Comparison of ENCODE assay signal across 21 mouse cellular contexts in the genomic region with DNA sequence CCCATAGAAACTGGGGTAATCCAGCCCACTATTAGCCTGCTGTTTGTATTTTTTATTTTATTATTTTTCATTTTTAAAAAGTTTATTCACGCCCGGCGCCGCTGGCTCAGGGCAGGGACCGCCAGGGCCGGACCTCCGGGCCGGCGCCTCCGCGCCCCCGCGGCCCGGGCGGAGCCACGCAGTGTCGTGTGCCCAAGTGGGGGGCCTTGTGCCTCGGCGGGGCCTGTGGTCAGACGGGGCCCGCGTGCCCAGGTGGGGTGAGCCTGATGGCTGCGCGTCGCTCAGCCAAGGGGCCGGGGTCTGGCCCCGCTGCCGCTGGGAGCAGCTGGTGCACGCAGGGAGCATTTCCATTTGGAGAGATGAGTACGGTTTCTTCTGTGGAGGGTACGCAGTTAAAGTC.
DNase-seq lines count a peak whose midpoint lies in the region; ATAC-seq lines count a peak whose summit lies in the region.
"Had no signal": no experiment of that assay in that cellular context is flagged by ENCODE, and none has a peak within 500 bp of the region (broad histone marks: within the 10 kb centered on the region; RNA-seq: fewer than 3 reads in every experiment).

No protein-coding gene starts in this region.

- no peak overlapping the region for H3K4me3 ChIP-seq in hindbrain, embryonic 11.5 days (ENCODE audit: low read depth, low read length)
- no peak overlapping the region for H3K4me3 ChIP-seq in hindbrain, embryonic 13.5 days
- H3K4me3 ChIP-seq in midbrain, embryonic 12.5 days = no peak overlapping the region
- H3K4me3 ChIP-seq in midbrain, embryonic 11.5 days (ENCODE audit: low read depth, low read length) = no peak overlapping the region
- H3K4me3 ChIP-seq: embryonic facial prominence, embryonic 13.5 days; heart, adult 2 months; heart, embryonic 15.5 days; hindbrain, embryonic 15.5 days had no signal

- no peaks in the 10 kb centered on the region for H3K27me3 ChIP-seq in hindbrain, embryonic 11.5 days (ENCODE audit: control insufficient read depth, insufficient read depth, low read length)
- H3K27me3 ChIP-seq in hindbrain, embryonic 13.5 days = no peaks in the 10 kb centered on the region
- no peaks in the 10 kb centered on the region for H3K27me3 ChIP-seq in midbrain, embryonic 12.5 days
- no peaks in the 10 kb centered on the region for H3K27me3 ChIP-seq in midbrain, embryonic 11.5 days (ENCODE audit: control insufficient read depth, insufficient read depth, low read length)
- H3K27me3 ChIP-seq: embryonic facial prominence, embryonic 13.5 days; heart, embryonic 15.5 days; hindbrain, embryonic 15.5 days; Patski had no signal

- ATAC-seq in hindbrain, embryonic 11.5 days (ENCODE audit: low FRiP score) = 0 out of 2 replicates have a peak, but pooled peaks have one; percentile 22
- no peak for ATAC-seq in hindbrain, embryonic 13.5 days (ENCODE audit: low FRiP score)
- 0 out of 2 replicates have a peak, but pooled peaks have one; percentile 47 for ATAC-seq in midbrain, embryonic 12.5 days (ENCODE audit: low FRiP score, low read depth)
- no peak for ATAC-seq in midbrain, embryonic 11.5 days (ENCODE audit: low FRiP score)
- ATAC-seq: forebrain, embryonic 16.5 days; intestine, embryonic 16.5 days; Patski had no signal

- H3K36me3 ChIP-seq in hindbrain, embryonic 11.5 days (ENCODE audit: control insufficient read depth, insufficient read depth, low read length) = no peaks in the 10 kb centered on the region
- H3K36me3 ChIP-seq in hindbrain, embryonic 13.5 days = no peaks in the 10 kb centered on the region
- H3K36me3 ChIP-seq in midbrain, embryonic 12.5 days = no peaks in the 10 kb centered on the region
- H3K36me3 ChIP-seq in midbrain, embryonic 11.5 days (ENCODE audit: control insufficient read depth, insufficient read depth, low read length) = no peaks in the 10 kb centered on the region
- H3K36me3 ChIP-seq: embryonic facial prominence, embryonic 13.5 days; heart, embryonic 15.5 days; hindbrain, embryonic 15.5 days had no signal

- no peak overlapping the region for H3K27ac ChIP-seq in hindbrain, embryonic 11.5 days (ENCODE audit: low read depth, low read length)
- H3K27ac ChIP-seq in hindbrain, embryonic 13.5 days = no peak overlapping the region
- H3K27ac ChIP-seq in midbrain, embryonic 12.5 days (replicated peaks) = no peak overlapping the region
- no peak overlapping the region for H3K27ac ChIP-seq in midbrain, embryonic 11.5 days (ENCODE audit: low read depth, low read length)
- H3K27ac ChIP-seq: embryonic facial prominence, embryonic 13.5 days; heart, adult 2 months; heart, embryonic 15.5 days; hindbrain, embryonic 15.5 days had no signal

- H3K9me3 ChIP-seq in hindbrain, embryonic 11.5 days (ENCODE audit: control insufficient read depth, low read length) = no peaks in the 10 kb centered on the region
- H3K9me3 ChIP-seq in hindbrain, embryonic 13.5 days = peaks cover 3% of the 10 kb centered on the region; the same call in 1 of the 2 replicates
- H3K9me3 ChIP-seq in midbrain, embryonic 12.5 days = no peaks in the 10 kb centered on the region
- no peaks in the 10 kb centered on the region for H3K9me3 ChIP-seq in midbrain, embryonic 11.5 days (ENCODE audit: control insufficient read depth, low read length)
- H3K9me3 ChIP-seq: embryonic facial prominence, embryonic 13.5 days; heart, embryonic 15.5 days; hindbrain, embryonic 15.5 days had no signal

- H3K4me1 ChIP-seq in hindbrain, embryonic 11.5 days (replicated peaks; ENCODE audit: control insufficient read depth, insufficient read depth, low read length) = no peaks in the 10 kb centered on the region
- no peaks in the 10 kb centered on the region for H3K4me1 ChIP-seq in hindbrain, embryonic 13.5 days (replicated peaks)
- no peaks in the 10 kb centered on the region for H3K4me1 ChIP-seq in midbrain, embryonic 12.5 days
- H3K4me1 ChIP-seq in midbrain, embryonic 11.5 days (ENCODE audit: control insufficient read depth, insufficient read depth, low read length) = no peaks in the 10 kb centered on the region
- H3K4me1 ChIP-seq: embryonic facial prominence, embryonic 13.5 days; heart, embryonic 15.5 days; hindbrain, embryonic 15.5 days had no signal

- no peak overlapping the region for H3K9ac ChIP-seq in hindbrain, embryonic 11.5 days (ENCODE audit: low read depth, low read length)
- H3K9ac ChIP-seq in hindbrain, embryonic 13.5 days = no peak overlapping the region
- H3K9ac ChIP-seq in midbrain, embryonic 12.5 days (replicated peaks) = no peak overlapping the region
- no peak overlapping the region for H3K9ac ChIP-seq in midbrain, embryonic 11.5 days (ENCODE audit: low read length)
- H3K9ac ChIP-seq: embryonic facial prominence, embryonic 13.5 days; heart, embryonic 15.5 days; hindbrain, embryonic 15.5 days had no signal

- 87% methylated on average over 31 of the region's 31 CpGs for WGBS in hindbrain, embryonic 11.5 days
- WGBS in hindbrain, embryonic 13.5 days = 91% methylated on average over 31 of the region's 31 CpGs
- 92% methylated on average over 31 of the region's 31 CpGs for WGBS in midbrain, embryonic 12.5 days
- WGBS in midbrain, embryonic 11.5 days = 93% methylated on average over 31 of the region's 31 CpGs

- DNase-seq in hindbrain, embryonic 11.5 days (ENCODE audit: low spot score) = no peak
- DNase-seq in midbrain, embryonic 11.5 days (ENCODE audit: low spot score, missing footprints) = no peak
- peak; percentile 7 for DNase-seq in R1 (ENCODE audit: low read depth, low spot score)
- DNase-seq in retina, embryonic 14.5 days (ENCODE audit: low spot score) = no peak
- DNase-seq: adrenal gland, adult 8-10 months; adrenal gland, postnatal 36 days; cerebellum, adult 2 months; cerebellum, postnatal 10 days; embryo, embryonic 11 days; gastrocnemius, postnatal 14 days; heart, adult 2 months; heart, postnatal 14 days had no signal

- H3K4me2 ChIP-seq in hindbrain, embryonic 11.5 days (replicated peaks; ENCODE audit: low read depth, low read length) = no peak overlapping the region
- H3K4me2 ChIP-seq in hindbrain, embryonic 13.5 days = no peak overlapping the region
- no peak overlapping the region for H3K4me2 ChIP-seq in midbrain, embryonic 12.5 days (replicated peaks)
- no peak overlapping the region for H3K4me2 ChIP-seq in midbrain, embryonic 11.5 days
- H3K4me2 ChIP-seq: embryonic facial prominence, embryonic 13.5 days; heart, embryonic 11.5 days; heart, embryonic 15.5 days; hindbrain, embryonic 15.5 days had no signal

Comparison
In these comparisons a context has a peak if more than half of its experiments do, and no peak if none do; other contexts are left out.
1. ATAC-seq: peak in hindbrain, embryonic 11.5 days (single experiment) and midbrain, embryonic 12.5 days (single experiment); none in hindbrain, embryonic 13.5 days (single experiment) and midbrain, embryonic 11.5 days (single experiment).